Mouse (Mus musculus) hematopoietic stem cell, adult 5-6 weeks (primary cell): ENCODE measurements at regions not wholly inside any gene's neighbourhood (a gene's known extent, or its start where the extent isn't known, plus 50 kb on each side); places are given as distances from the start of the nearest gene placed in this dataset.

Experiments used
- ATAC-seq, 2 experiments: fragments of 125-278 bp in 1 of 2; replicated peaks in 1 of 2; 2 replicates each; pipeline ENCODE4 v1.8.0; 2016 to 2017; ENCODE audit warnings: inconsistent platforms in 2 of 2, mild to moderate bottlenecking in 2 of 2, moderate number of reproducible peaks in 2 of 2, low read depth in 1 of 2, moderate TSS enrichment in 1 of 2; ENCODE audit not compliant: low FRiP score in 2 of 2, poor library complexity in 2 of 2, severe bottlenecking in 2 of 2, insufficient read depth in 1 of 2, low TSS enrichment in 1 of 2

- ATAC-seq: peak; percentile 34 to 37; a peak in 3 of 4 replicates
Measured at GRCm38 (mm10) chr9:32031950-32032453, 83.9 kb upstream of the Arhgap32 start.

DNA sequence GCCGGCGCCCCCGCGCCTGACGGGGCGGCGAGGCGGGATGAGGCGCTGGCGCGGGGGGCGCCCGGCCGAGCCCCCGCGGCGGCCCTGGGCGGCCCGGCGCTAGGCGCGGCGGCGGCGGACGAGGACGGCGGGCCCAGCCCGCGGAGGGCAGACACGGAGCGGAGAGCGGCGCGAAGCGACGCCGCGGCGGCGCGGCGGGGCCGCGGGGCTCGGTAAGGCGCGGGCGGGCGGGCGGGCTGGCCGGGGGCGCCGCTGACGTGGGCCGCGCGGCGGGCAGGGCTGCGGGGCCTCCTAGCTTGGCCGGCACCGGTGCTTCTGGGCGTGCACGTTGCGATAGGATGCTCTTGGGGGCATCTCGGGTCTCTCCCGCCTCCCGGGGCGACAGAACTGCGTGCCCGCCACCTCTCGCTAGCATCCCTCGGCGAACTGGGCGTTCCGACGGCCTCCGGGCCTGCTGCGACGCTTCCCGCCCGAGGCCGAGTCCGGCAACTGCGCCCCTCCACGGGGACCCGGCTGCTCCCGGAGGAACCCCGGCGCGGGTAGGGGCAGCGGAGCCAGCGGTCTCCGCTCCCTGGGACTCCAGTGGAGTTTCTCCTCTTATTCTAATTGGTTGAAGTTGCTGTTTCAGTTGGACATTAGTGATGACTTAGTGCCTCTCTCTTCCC is 83.3 kb upstream of the Arhgap32 start:
- ATAC-seq: peak in 1 of 2 experiments; percentile 26; a peak in 2 of 4 replicates

GRCm38 (mm10) chr9:32033937-32034336 is 82.0 kb upstream of the Arhgap32 start:
- ATAC-seq: peak; percentile 48 to 65

GRCm38 (mm10) chr9:32039999-32040398 is 75.9 kb upstream of the Arhgap32 start:
- ATAC-seq: peak; percentile 40 to 55; a peak in 3 of 4 replicates

DNA sequence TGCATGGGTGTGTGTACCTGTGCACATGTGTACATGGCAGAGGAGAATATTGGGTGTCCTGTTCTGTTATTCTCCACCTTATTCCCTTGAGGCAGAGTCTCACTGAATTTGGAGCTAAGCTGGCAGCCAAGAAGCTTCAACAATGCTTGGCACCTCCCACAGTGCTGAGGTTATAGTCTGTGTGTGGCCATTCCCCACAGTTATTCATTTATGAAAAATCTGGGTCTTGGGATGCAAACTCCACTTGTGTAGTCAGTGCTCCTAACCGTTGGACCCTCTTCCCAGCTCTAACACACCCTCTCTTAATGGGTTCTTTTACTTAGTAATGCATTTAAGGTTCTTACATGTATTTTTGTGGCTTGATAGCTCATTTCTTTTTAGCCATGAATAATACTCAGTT is 72.6 kb upstream of the Arhgap32 start:
- no peak for ATAC-seq

GRCm38 (mm10) chr9:32046791-32047190 is 69.1 kb upstream of the Arhgap32 start:
- no peak for ATAC-seq

DNA sequence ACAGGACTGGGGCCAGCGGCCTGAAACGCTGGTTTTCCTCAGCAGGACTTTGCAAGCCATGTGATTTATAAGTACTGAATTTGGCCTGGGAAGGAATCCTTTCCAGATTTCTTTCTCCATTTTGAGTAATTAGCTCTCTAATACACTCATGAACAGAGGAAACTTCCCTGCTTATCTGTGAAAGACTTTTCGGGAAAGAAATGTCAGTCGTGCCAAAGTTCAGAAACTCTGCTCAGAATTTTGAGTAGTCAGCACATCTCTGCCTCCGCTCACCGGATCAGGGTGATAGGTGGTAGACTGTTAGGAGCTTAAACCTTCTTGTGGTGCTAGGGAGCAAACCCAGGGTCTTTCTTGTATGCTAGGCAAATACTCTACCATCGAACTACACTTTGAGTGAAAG is 67.0 kb upstream of the Arhgap32 start:
- ATAC-seq: no peak

DNA sequence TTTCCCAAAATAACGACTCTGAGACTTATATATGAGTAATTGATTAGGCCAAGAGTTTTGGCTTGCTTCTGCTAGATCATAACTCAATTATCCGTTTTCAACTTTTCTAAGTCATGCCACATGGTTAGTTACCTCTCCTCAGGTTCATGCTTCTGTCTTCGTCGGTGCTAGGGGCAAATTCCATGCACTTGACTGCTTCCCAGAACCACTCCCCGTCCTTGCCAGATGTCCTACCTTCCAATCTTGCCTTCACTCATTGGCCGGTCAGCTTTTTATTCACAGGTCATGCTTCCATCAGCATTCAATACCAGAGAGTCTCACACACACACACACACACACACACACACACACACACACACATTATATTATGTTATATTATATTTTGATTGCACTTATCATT is 66.4 kb upstream of the Arhgap32 start:
- ATAC-seq: no peak

- no peak for ATAC-seq
Measured at GRCm38 (mm10) chr9:32053886-32054615, 61.9 kb upstream of the Arhgap32 start.

GRCm38 (mm10) chr9:32057427-32058115 is 58.4 kb upstream of the Arhgap32 start:
- peak in 1 of 2 experiments; percentile 21; a peak in 1 of 4 replicates for ATAC-seq

DNA sequence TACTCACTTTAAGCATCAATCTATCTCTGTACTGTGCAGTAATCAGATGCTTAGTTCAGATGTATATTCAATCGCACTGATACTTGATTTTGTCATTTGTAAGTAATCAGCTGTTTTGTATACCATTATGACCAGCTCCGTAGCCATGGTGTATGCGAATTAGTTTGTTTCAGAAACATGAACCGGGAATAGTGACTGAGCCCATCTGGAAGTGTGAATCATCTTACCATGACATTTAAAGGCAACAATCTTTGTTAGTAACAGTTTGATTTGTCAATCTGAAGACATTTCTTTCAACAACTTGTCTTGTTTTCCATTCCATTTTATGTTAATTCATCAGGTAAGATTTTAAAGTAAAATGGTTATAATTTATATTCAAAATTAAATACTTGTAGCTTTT is 53.2 kb upstream of the Arhgap32 start:
- no peak for ATAC-seq

- ATAC-seq: no peak
Measured at GRCm38 (mm10) chr9:32063541-32063940, 52.4 kb upstream of the Arhgap32 start.

- no peak for ATAC-seq
Measured at GRCm38 (mm10) chr9:32064007-32064550, 51.9 kb upstream of the Arhgap32 start.
